Mouse (Mus musculus) gastrocnemius, adult 18-20 months (tissue): ENCODE measurements at regions not wholly inside any gene's neighbourhood (a gene's known extent, or its start where the extent isn't known, plus 50 kb on each side); places are given as distances from the start of the nearest gene placed in this dataset.

Experiments
- DNase-seq: peaks from one replicate; pipeline ENCODE4 v3.0.0; 2021; ENCODE audit warnings: low spot score

DNA sequence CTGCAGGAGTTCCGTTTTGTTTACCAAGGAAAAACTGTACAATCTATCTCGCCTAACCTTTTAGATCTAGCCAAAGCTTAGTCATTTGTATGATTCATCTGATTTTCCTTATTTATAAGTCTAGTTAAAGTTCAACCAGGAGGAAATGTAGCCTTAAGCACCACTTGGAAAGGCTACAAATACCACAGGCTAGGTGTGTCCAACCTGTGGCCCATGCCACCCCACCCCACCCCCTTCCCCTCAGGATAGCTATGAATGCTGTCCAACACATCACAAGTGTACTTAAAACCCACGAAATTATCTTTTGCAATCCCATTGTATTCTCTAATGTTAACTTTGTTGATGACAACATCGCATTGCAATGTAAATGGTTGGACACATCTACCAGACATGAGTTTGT lies 102.9 kb upstream of the Klf14 start:
- DNase-seq, result no peak

DNA sequence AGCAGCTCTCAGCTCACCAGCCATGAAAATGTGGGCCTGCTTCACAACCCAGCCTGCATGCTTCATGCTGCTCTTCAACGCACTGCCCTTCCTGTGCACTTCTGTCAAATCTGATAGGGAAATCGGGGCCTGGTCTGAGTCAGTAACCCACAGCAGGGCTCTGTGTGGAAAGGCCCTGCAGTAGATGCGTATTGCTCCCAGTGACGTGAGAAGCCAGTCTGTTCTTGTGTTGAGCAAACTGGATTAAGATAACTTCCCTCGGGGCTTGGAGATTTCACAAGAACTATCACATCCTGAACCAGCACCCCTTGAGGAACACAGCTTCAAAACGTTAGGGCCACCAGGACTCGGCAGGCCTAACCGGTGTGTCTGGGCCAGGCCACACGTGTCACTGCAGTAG lies 106.5 kb upstream of the Klf14 start:
- DNase-seq, result no peak

DNA sequence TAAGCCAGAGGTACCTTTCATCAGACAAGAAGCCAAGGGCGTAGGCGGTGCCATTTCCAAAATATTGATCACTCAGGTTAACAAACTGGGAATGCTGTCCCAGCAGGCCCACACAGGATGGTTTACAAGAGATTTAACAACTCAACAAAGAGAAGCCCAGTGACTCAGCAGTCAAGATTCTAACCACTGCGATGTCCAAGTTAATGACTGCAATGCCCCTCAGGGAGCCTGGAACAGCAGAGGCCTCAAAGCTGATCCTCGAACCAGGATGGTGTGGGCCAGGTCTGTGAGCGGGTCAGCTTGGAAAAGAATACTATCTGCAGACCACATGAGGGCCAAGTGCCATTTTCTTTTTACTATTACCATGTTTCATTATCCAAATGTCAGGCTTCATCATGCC lies 108.0 kb upstream of the Klf14 start:
- no peak for DNase-seq

DNA sequence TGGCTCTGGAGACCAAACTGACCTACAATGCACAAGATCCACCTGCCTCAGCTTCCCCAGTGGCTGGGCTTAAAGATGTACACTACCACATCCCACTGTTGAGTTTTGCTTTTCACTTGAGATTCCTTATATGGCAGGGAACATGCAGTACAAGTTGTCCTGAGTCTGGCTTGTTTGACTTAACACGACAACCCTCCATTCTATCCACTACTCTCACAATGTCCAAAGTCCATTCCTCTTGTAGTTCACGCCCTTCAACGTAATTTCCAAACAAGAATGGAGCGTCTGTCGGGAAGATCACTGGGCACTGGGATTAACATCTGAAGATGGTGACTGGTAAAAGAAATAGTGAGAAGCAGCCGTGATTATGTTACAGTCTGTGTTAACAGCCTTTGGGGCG lies 108.6 kb upstream of the Klf14 start:
- DNase-seq, result no peak

DNA sequence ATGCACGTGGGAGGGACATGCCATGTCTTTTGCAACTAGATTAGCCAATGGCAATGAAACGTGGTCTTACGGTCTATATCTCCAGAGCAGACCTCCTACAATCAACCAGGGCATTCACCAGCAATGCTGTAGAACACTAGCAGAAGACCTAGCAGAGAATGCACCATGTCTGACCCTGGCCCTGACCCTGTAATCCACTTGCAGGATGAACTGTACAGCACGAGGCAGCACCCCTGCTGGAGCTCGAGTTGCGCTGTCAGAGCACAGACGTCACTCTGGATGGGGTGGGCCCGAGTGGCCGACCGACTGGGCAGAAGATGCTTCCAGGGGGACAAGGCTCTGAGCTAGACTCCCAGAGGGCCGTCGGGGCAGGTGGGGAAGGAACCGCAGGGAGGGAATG lies 110.4 kb upstream of the Klf14 start:
- no peak for DNase-seq

DNA sequence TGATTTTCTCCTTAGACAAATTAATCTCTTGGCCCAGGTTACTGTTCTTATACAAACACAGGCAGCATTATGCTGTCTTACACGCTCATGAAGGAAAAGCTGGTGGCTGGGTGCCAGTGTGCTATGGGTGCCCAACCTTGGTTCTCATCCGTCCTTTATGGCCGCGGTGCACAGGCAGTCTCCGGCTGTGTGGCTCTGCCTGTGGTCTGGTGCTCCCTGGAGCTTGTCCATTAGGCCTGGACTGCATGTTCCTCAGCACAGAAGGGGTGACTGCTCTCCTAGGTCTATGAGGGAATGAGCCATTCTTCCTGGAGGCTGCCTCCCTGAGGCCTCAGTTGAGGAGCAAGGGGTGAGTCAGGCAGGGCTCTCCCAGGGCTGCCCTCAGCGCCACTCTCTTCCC lies 111.7 kb upstream of the Klf14 start:
- DNase-seq, result no peak

DNA sequence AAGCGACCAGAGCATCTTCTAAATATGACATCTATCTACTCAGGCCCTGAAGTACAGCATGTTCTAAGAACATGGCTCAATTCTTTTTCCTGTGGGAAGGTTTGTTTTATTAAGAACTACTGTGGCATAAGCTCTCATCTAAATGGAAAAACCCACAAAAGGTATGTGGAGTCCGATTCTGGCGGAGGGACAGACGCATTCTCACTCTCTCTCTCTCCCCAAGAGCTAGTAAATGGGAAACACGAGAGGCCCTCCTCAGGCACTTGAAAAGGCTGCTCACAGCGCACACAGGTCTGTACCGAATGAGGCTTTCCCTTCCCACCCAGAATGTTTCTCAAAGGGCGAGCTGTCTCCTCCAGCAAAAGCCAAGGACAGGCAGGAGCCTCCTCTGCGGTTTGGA lies 112.1 kb upstream of the Klf14 start:
- no peak for DNase-seq

DNA sequence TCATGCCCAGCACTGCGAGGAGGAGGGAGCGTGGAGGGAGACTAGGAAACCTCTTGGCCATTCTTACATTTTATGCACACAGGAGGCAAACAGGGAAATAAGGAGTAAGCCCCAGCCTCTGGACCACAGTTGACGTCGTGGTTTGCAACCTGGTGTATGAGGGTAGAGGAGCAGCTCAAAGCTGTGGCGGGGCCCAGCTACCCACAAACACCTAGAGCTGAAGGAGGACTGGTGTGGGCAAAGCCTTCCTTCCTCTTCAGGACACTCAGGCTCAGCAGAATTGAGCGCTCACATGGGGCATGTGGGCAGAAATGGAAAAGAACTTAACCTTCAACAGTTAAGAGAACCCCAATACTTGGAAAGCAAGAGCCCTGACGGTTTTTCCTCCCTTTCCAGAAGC lies 113.2 kb upstream of the Klf14 start:
- no peak for DNase-seq

DNA sequence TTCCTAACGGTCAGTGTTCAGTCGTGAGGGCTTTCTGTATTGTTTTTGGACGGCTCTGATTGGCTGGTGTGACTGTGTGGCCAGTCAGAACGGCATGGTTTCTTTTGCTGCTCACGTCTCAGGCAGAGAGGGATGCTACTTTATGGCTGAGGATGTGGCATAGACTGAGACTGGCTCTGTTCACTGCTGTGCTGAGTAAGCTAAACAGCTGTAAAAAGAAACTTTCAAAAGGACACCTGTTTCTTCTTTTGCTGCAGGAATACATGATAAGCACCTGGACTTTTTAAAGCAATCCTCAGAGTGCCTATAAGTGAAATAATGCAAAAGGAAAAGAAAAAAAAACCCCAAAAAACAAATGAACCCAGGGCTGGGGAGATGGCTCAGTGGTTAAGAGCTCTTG lies 113.7 kb upstream of the Klf14 start:
- DNase-seq, result no peak

DNA sequence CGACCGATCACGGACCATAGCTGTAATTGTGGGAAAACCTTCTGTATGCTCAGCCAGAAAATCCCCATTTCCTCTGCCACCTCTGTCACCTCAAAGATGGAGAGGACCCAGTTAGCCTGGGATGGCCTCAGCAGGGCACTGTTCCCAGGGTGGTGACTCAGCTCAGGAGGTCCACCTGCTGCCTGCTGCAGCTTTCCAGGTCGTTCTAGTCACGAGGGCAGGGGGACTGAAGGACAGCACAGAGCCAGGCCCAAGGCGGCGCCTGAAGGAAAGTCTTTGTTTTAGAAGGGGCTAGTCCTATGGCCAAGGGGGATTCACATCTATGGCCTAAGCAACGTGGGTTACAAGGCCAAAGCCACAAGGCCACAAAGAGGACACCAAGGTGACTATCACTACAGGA lies 114.5 kb upstream of the Klf14 start:
- peak; percentile 84 for DNase-seq

DNA sequence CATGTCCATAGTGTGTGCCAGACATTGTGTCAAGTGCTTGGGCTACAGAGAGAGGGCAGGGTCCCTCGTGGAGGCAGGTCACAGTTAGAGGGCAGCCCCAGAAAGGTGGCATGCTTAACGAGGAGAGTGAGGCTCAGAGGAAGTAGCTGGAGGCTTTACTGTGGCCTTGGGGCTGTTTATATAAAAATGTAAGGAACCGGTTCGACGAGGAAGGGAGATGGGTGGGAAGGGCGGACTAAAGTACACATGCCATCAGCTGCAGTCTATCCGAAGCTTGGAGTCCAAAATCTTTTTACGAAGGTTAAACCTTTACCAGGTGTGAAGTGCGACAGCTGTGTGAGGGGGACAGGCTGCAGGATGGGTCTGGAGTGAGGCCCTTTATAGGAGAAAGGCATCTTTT lies 115.5 kb upstream of the Klf14 start:
- DNase-seq, result no peak

DNA sequence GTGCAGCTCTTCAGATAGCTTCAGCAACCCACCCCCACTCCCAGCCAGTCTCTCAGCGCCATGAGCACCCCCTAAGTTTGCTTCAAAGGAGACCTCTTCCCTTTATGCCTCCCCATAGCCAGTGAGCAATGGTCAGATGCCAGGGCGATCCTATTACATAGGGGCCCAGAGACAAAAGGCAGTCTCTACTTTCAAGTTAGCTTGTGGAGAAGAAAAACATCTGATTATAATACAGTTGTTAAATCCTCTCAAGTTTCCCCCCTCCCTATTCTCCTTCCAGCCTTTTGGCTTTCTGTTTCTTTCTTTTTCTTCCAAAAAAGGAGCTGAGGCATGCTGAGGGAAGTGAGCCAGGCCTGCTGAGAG lies 116.3 kb upstream of the Klf14 start:
- DNase-seq, result no peak

DNA sequence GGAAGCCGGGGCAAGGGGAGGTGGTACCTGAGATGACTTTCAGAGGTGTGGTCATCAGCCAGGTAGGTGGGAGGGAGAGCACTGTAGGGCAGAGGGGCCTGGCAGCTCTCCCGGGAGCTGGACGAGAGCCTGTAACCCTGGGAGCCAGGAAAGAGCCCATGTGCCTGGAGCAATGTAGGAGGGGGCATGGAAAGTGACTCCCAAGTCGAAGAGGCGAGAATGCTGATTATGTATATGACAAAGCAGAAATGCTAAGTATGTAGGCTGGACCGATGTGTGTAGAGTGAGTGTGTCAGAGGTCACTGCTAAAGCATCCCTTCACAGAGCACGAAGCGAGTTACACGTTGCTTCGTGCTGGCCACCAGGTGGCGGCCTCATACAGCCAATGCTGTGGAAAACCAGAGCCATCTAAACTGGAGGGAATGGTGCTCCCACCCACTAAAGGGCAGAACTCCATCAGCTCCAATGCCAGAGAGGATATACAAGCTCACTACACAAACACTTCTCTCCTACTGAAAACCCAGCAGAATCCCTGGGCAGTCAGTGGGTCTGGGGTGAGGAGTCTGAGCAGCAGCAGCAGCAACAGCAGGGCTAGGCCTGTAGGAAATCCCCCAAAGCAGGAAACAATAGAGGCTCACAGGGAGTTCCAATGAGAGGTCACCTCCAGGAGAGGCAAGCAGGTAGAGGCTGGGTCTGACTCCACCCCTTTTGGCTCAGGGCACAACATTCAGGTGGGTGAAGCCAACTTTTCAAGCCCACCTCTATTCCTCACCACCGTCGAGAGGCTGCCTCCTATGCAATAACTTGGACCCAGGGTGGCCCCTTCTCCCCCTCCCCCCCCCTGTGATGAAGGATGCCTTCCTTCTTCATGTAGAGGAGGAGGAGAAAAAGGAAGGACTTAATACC lies 116.9 kb upstream of the Klf14 start:
- DNase-seq, result peak; percentile 86

DNA sequence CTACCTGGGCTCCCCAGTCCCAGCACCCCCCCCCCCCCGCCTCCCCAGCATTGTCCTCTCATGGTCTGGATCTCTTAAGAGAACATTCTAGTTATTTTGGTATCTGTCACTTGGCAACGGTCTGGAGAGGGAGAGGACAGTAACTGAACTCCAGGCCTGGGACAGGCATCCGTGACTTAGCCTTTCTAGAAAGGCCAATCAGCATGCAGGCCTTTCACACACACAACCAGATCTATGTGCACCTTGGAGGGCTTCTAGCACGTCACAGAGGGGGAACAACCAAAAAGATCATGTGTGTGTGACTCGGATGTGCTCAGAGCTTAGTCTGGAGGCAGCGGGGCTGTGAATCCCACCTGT lies 117.6 kb upstream of the Klf14 start:
- DNase-seq, result peak; percentile 64

DNA sequence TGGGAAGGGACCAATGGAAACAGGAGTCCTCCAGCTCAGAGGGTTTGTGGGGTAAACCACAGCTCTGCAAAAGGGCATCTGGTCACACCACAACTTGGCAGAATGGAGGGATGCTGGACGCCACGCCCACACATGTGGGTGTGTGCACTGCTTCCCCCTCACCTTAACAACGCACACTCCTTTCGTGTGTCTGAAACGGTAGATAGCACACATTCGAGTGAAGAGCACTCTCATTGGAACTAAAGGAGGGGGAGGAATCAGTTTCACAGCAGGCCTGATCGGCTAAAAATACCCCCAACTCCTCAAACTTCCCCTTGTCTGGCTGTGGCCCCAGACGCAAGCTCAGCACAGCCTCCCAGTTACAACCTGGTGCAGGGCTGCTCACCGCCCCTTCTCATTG lies 118.3 kb upstream of the Klf14 start:
- DNase-seq, result no peak

DNA sequence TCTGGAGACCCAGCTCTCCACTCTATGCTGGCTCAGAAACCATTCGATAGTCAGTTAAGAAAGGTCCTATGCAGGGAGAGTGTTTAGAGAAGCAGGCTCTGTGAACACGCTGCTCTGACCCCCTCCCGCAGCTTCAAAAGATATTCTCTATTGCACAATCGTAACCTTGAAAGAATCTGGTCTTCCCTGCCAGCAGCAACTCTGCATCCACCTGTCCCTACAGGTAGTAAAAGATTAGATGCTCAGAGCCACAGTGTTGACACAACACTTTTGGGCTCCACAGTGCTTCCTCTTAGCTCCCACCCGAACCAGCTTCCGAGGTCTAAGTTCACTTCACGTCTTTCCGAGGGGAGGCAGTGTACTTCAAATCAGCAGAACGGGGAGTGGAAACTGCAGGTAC lies 118.9 kb upstream of the Klf14 start:
- no peak for DNase-seq

DNA sequence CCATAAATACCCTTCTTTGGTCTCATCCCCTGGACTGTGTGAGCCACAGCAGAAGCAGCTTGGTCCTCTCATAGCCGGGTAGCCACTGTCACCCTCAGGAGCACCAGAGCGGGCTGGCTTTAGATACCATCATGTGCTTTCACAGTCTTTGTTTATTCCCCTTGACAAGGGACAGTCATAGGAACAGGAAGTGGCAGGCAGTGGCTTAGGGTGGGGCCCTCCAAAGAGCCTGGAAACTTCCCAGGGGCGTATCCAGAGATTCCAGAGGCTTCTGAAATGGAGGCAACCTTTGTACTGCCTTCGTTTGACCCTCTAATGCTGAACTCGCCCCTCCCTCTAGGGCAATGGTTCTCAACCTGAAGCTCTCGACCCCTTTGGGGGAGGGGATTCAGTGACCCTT lies 119.5 kb upstream of the Klf14 start:
- peak; percentile 76 for DNase-seq

DNA sequence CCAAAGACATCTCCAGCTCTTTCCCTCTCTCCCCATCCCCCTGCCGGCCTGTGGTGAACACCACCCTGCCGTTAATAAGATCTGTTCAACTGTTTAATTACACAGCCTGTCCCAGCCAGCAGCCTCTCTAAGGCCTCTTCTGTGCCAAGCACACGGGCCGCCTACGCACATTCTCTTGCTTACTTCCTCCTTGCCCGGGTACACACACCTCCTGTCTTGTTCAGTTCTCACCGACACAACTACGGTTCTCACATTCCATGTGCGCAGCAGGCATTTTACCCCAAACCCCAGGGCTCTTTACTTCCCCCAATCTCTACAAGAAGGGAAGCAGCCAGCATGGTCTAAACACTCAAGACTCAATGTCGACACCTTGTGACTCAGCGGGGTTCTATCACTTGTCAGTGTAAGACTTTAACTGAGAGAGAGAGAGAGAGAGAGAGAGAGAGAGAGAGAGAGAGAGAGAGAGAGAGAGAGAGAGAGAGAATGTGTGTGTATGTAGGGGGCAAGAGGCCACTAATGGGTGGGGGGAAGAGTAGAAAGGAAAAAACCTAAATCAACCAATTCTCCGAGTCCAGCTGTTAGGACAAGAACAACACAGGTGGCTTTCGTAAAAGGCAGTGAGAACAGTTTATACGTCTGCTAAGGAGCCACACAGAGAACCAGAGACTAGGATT lies 120.8 kb upstream of the Klf14 start:
- no peak for DNase-seq

DNA sequence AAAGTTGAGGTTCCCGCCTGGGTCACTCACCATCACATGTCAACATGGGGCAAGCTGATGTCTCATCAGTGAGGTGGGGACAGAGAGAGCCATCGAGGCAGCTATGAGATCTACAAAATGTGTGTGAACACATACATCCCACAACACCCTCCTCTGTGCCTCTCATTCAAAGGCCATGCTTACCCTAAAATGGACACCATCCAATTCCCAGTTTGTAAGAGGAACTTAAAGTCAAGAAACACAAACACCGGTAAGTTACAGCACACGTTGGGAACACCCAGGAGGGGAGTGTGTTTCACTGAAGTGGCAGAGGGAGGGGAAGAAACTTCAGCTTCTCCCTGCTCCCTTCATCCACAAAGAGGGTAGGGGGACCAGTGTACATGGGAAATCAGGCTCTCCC lies 121.4 kb upstream of the Klf14 start:
- DNase-seq, result no peak

DNA sequence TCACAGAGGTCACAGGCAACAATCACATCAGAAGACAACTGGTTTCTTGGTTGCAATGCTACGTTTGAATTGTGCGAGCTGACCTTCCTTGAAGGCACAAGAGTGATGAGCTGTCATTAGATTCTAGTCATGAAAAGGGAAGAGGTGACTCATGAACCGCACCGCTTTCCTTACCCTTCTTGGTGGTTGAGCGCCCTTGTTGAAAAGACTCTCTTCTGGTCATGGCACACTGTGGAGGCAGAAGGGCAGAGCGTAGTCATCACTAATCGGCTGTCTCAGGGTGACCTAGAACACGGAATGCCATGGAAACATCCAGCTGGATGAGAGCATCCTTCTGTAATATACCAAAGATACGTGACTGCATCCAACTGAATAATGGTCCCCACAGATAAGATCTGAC lies 121.8 kb upstream of the Klf14 start:
- DNase-seq, result no peak

DNA sequence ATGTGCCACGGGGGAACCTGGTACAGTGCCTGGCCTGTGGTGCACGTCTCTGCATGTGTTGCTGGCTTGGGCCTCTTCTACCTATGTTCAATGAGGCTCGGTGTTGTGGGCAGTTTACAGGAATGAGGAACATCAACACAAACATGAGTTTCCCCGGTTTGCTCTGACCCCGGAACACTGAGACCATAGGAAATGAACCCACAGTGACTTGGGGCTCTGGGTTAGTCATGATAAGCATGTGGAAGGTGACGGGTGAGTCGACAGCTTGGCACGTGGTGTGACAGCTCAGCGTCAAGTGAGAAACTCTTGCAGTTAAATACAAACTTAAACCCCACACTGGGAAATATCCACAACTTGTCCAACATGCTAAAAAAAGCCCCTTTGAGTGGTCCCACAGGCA lies 122.4 kb upstream of the Klf14 start:
- no peak for DNase-seq

DNA sequence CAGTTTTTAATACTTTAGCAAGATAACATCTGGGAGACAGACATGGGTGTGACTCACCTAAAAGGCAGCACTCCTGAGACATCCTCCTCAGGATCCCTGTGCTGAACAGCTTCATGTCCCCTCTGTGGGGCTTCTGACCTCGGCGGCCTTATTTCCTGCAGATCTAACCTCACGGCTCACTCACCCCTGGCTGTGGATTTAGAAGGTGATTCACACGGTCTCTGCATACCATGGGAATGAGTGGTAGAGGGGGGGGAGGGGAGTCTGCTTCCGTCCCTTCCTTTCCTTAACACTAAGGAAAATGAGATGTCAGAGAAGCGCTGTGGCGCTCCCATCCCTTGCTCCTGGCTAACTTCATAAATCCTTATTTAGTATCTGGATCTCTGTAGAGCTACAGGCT lies 123.1 kb upstream of the Klf14 start:
- DNase-seq, result no peak
